Mouse (Mus musculus) splenic B cell, adult 2 months (primary cell): ENCODE results near the gene Col6a6.
"Not testable (repeated sequence)": the region's sequence is repeated elsewhere in the genome, so short reads cannot be mapped to it uniquely, and the experiment has no call there.

Experiments used
- DNase-seq: peaks from one replicate; pipeline ENCODE4 v3.0.0-alpha.2; 2011; ENCODE audit warnings: low read depth, low spot score
- H3K27me3 ChIP-seq: 2 replicates; pipeline ENCODE4 v1.6.1; 2012; ENCODE audit warnings: mild to moderate bottlenecking, low read length, moderate library complexity, mixed read lengths; ENCODE audit not compliant: control insufficient read depth, poor library complexity, insufficient read depth, severe bottlenecking
- H3K36me3 ChIP-seq: 2 replicates; pipeline ENCODE4 v1.6.1; 2012; ENCODE audit warnings: mild to moderate bottlenecking, low read length, moderate library complexity, mixed read lengths; ENCODE audit not compliant: control insufficient read depth, poor library complexity, insufficient read depth, severe bottlenecking

Col6a6 gene

GRCm38 (mm10) chr9:105693056-105693455 lies 134.9 kb downstream of the Col6a6 start:
- H3K27me3 ChIP-seq = no peaks in the 10 kb centered on the region
- peaks cover 5% of the 10 kb centered on the region; the same call in 1 of the 2 replicates for H3K36me3 ChIP-seq
- DNase-seq = no peak

- DNase-seq = no peak
- Histone ChIP-seq H3K36me3 (peaks cover 7% of the 10 kb centered on the region; the same call in 1 of the 2 replicates), H3K27me3 (no peaks in the 10 kb centered on the region)
Measured at GRCm38 (mm10) chr9:105692472-105692871, 135.5 kb downstream of the Col6a6 start.

GRCm38 (mm10) chr9:105689485-105689884 lies 138.5 kb downstream of the Col6a6 start:
- no peaks in the 10 kb centered on the region for H3K27me3 ChIP-seq
- DNase-seq = no peak
- H3K36me3 ChIP-seq = peaks cover 19% of the 10 kb centered on the region; the same call in 1 of the 2 replicates

- peaks cover 29% of the 10 kb centered on the region for H3K36me3 ChIP-seq
- DNase-seq = no peak
- no peaks in the 10 kb centered on the region for H3K27me3 ChIP-seq
Measured at GRCm38 (mm10) chr9:105684549-105685165, 143.3 kb downstream of the Col6a6 start.

GRCm38 (mm10) chr9:105681386-105681785 lies 146.6 kb downstream of the Col6a6 start:
- Histone ChIP-seq H3K36me3 (peaks cover 20% of the 10 kb centered on the region), H3K27me3 (no peaks in the 10 kb centered on the region)
- DNase-seq = no peak

- H3K36me3 ChIP-seq = peaks cover 11% of the 10 kb centered on the region
- no peak for DNase-seq
- H3K27me3 ChIP-seq = no peaks in the 10 kb centered on the region
Measured at GRCm38 (mm10) chr9:105675941-105676340, 152.0 kb downstream of the Col6a6 start.

- DNase-seq = no peak
- peaks cover 12% of the 10 kb centered on the region for H3K36me3 ChIP-seq
- H3K27me3 ChIP-seq = no peaks in the 10 kb centered on the region
Measured at GRCm38 (mm10) chr9:105672032-105672431, 155.9 kb downstream of the Col6a6 start.

GRCm38 (mm10) chr9:105670916-105671315 lies 157.0 kb downstream of the Col6a6 start:
- Histone ChIP-seq H3K36me3 (peaks cover 8% of the 10 kb centered on the region), H3K27me3 (no peaks in the 10 kb centered on the region)
- DNase-seq = no peak

- DNase-seq = no peak
- Histone ChIP-seq H3K27me3 (no peaks in the 10 kb centered on the region), H3K36me3 (peaks cover 6% of the 10 kb centered on the region)
Measured at GRCm38 (mm10) chr9:105665269-105665668, 162.7 kb downstream of the Col6a6 start.

GRCm38 (mm10) chr9:105659877-105660276 lies 168.1 kb downstream of the Col6a6 start:
- H3K36me3 ChIP-seq = peaks cover 4% of the 10 kb centered on the region
- H3K27me3 ChIP-seq = no peaks in the 10 kb centered on the region
- DNase-seq = peak; percentile 76

GRCm38 (mm10) chr9:105658216-105658615 lies 169.7 kb downstream of the Col6a6 start:
- DNase-seq = peak; percentile 84
- no peaks in the 10 kb centered on the region for H3K27me3 ChIP-seq
- H3K36me3 ChIP-seq = peaks cover 6% of the 10 kb centered on the region

GRCm38 (mm10) chr9:105656189-105656588 lies 171.8 kb downstream of the Col6a6 start:
- H3K27me3 ChIP-seq = no peaks in the 10 kb centered on the region
- H3K36me3 ChIP-seq = peaks cover 4% of the 10 kb centered on the region
- peak; percentile 83 for DNase-seq

- no peaks in the 10 kb centered on the region for H3K27me3 ChIP-seq
- DNase-seq = peak; percentile 92
- H3K36me3 ChIP-seq = no peaks in the 10 kb centered on the region
Measured at GRCm38 (mm10) chr9:105642460-105643371, 185.2 kb downstream of the Col6a6 start, which contains the start of gene Pik3r4. Gene Pik3r4 (plus strand): TSS chr9:105642978.

GRCm38 (mm10) chr9:105641377-105641776 lies 186.6 kb downstream of the Col6a6 start:
- not testable (repeated sequence) for DNase-seq, H3K36me3 ChIP-seq, H3K27me3 ChIP-seq
